Mouse (Mus musculus) liver, embryonic 11.5 days (tissue): ENCODE measurements around the gene Gm10073. TPM values are rescaled to one million over a fixed set of nuclear protein-coding genes. Genes with fewer than 3 reads are reported as not detected.
"Not testable (repeated sequence)": the region's sequence is repeated elsewhere in the genome, so short reads cannot be mapped to it uniquely, and the experiment has no call there.

Experiments used
- ATAC-seq: fragments of 200-750 bp; cut with Nextera tagmentation; replicated peaks from 2 replicates; pipeline ENCODE4 v1.8.0; 2017; ENCODE audit warnings: moderate number of reproducible peaks, mild to moderate bottlenecking, moderate TSS enrichment, moderate library complexity; ENCODE audit not compliant: low FRiP score
- DNase-seq: peaks from one replicate; pipeline ENCODE4 v3.0.0-alpha.2; 2017; ENCODE audit warnings: low spot score
- H3K27ac ChIP-seq: fragments of 300-500 bp; sonication (generic); 2 replicates; pipeline ENCODE4 v1.5.1; 2014; ENCODE audit warnings: mild to moderate bottlenecking, low read depth, low read length, control low read depth
- H3K27me3 ChIP-seq: fragments of 300-500 bp; sonication (generic); replicated peaks from 2 replicates; pipeline ENCODE4 v1.6.1; 2014; ENCODE audit warnings: low read length, mixed read lengths; ENCODE audit not compliant: control insufficient read depth, insufficient read depth
- H3K36me3 ChIP-seq: fragments of 300-500 bp; sonication (generic); 2 replicates; pipeline ENCODE4 v1.6.1; 2014; ENCODE audit warnings: mild to moderate bottlenecking, low read length, moderate library complexity, mixed read lengths; ENCODE audit not compliant: control insufficient read depth, insufficient read depth
- H3K4me1 ChIP-seq: fragments of 300-500 bp; sonication (generic); replicated peaks from 2 replicates; pipeline ENCODE4 v1.6.1; 2014; ENCODE audit warnings: low read length, mixed read lengths; ENCODE audit not compliant: control insufficient read depth, insufficient read depth
- H3K4me2 ChIP-seq: fragments of 300-500 bp; sonication (generic); 2 replicates; pipeline ENCODE4 v1.6.1; 2014; ENCODE audit warnings: mild to moderate bottlenecking, control low read depth, moderate library complexity
- H3K4me3 ChIP-seq: fragments of 300-500 bp; sonication (generic); 2 replicates; pipeline ENCODE4 v1.5.1; 2014; ENCODE audit warnings: low read depth, low read length, control low read depth
- H3K9ac ChIP-seq: fragments of 300-500 bp; sonication (generic); 2 replicates; pipeline ENCODE4 v1.6.1; 2014; ENCODE audit warnings: low read depth, low read length, control low read depth
- H3K9me3 ChIP-seq: fragments of 300-500 bp; sonication (generic); 2 replicates; pipeline ENCODE4 v1.6.1; 2016; ENCODE audit warnings: low read length, inconsistent platforms, mixed read lengths; ENCODE audit not compliant: control insufficient read depth
- WGBS: fragments of 180-500 bp; shearing (Covaris S2); extraction: QIAGEN DNeasy Blood & Tissue Kit; methylation state at CpG from one replicate; pipeline ENCODE4 v1.1.7; 2014; 5-methylcytosine and 5-hydroxymethylcytosine counted together
- polyA plus RNA-seq: library from polyadenylated mRNA; unstranded; fragments of >200 nt; fragmentation: Nextera tagmentation; extraction: Ambion mirVana; gene quantifications from 2 replicates; pipeline ENCODE4 v1.2.1, GENCODE M21; 2014

Gene Gm10073
- polyA plus RNA-seq, 1 experiment from 2014 or later, result 15.4 TPM

- H3K27ac ChIP-seq, result no peak overlapping the region
- no peaks in the 10 kb centered on the region for H3K9me3 ChIP-seq
- H3K36me3 ChIP-seq, result no peaks in the 10 kb centered on the region
- 34% methylated on average over 4 of the region's 4 CpGs for WGBS
- DNase-seq, result no peak
- no peak overlapping the region for H3K4me2 ChIP-seq
- H3K27me3 ChIP-seq, result peaks cover 59% of the 10 kb centered on the region
- 0 out of 2 replicates have a peak, but pooled peaks cover 10% of the 10 kb centered on the region for H3K4me1 ChIP-seq
- no peak overlapping the region for H3K9ac ChIP-seq
- no peak overlapping the region for H3K4me3 ChIP-seq
- ATAC-seq, result no peak
Measured at GRCm38 (mm10) chr8:106606121-106606520, 32.9 kb upstream of the Gm10073 start.

- peaks cover 60% of the 10 kb centered on the region for H3K27me3 ChIP-seq
- 45% methylated on average over 7 of the region's 7 CpGs for WGBS
- H3K27ac ChIP-seq, result no peak overlapping the region
- H3K4me2 ChIP-seq, result no peak overlapping the region
- H3K9ac ChIP-seq, result no peak overlapping the region
- no peak for DNase-seq
- no peaks in the 10 kb centered on the region for H3K9me3 ChIP-seq
- H3K4me1 ChIP-seq, result 0 out of 2 replicates have a peak, but pooled peaks cover 10% of the 10 kb centered on the region
- H3K36me3 ChIP-seq, result no peaks in the 10 kb centered on the region
- ATAC-seq, result no peak
- no peak overlapping the region for H3K4me3 ChIP-seq
Measured at GRCm38 (mm10) chr8:106605657-106606056, 32.4 kb upstream of the Gm10073 start.

- H3K9me3 ChIP-seq, result no peaks in the 10 kb centered on the region
- no peak overlapping the region; the same call in 1 of the 2 replicates for H3K9ac ChIP-seq
- peak overlapping the region; percentile 67 for H3K4me2 ChIP-seq
- 0% methylated on average over 19 of the region's 19 CpGs for WGBS
- no peak overlapping the region for H3K27ac ChIP-seq
- H3K4me1 ChIP-seq, result 0 out of 2 replicates have a peak, but pooled peaks cover 10% of the 10 kb centered on the region
- no peaks in the 10 kb centered on the region for H3K36me3 ChIP-seq
- H3K27me3 ChIP-seq, result peaks cover 60% of the 10 kb centered on the region
- peak overlapping the region; percentile 52 for H3K4me3 ChIP-seq
- DNase-seq (no peak), ATAC-seq (no peak)
Measured at GRCm38 (mm10) chr8:106603933-106604332, 30.7 kb upstream of the Gm10073 start.

- WGBS, result 2% methylated on average over 53 of the region's 53 CpGs
- H3K36me3 ChIP-seq, result no peaks in the 10 kb centered on the region
- peak within 1 kb of the TSS; percentile 52 for H3K4me3 ChIP-seq
- H3K4me1 ChIP-seq, result 0 out of 2 replicates have a peak, but pooled peaks cover 10% of the 10 kb centered on the region
- no peaks in the 10 kb centered on the region for H3K9me3 ChIP-seq
- H3K27me3 ChIP-seq, result peaks cover 60% of the 10 kb centered on the region
- H3K4me2 ChIP-seq, result peak within 1 kb of the TSS; percentile 67
- no peak within 1 kb of the TSS for H3K27ac ChIP-seq
- 0 out of 2 replicates have a peak, but pooled peaks have one; percentile 29 for ATAC-seq
- H3K9ac ChIP-seq, result no peak within 1 kb of the TSS; the same call in 1 of the 2 replicates
- peak; percentile 48 for DNase-seq
Measured at GRCm38 (mm10) chr8:106603131-106603819, 30.0 kb upstream of the Gm10073 start, which contains the start of gene Cdh1. Cdh1 (plus strand) TSS chr8:106603351.

- Histone ChIP-seq H3K4me1 (0 out of 2 replicates have a peak, but pooled peaks cover 10% of the 10 kb centered on the region), H3K4me2 (no peak overlapping the region), H3K27ac (peak overlapping the region; percentile 43), H3K36me3 (no peaks in the 10 kb centered on the region), H3K9ac (no peak overlapping the region), H3K27me3 (peaks cover 32% of the 10 kb centered on the region), H3K9me3 (no peaks in the 10 kb centered on the region), H3K4me3 (no peak overlapping the region)
- ATAC-seq (no peak), DNase-seq (no peak)
- 35% methylated on average over 7 of the region's 7 CpGs for WGBS
Measured at GRCm38 (mm10) chr8:106599265-106599979, 26.2 kb upstream of the Gm10073 start.

- Histone ChIP-seq H3K36me3 (no peaks in the 10 kb centered on the region), H3K4me1 (no peaks in the 10 kb centered on the region), H3K27ac (0 out of 2 replicates have a peak overlapping the region, but pooled peaks have one; percentile 47), H3K9ac (no peak overlapping the region), H3K4me2 (no peak overlapping the region), H3K9me3 (no peaks in the 10 kb centered on the region), H3K27me3 (peaks cover 9% of the 10 kb centered on the region), H3K4me3 (no peak overlapping the region)
- ATAC-seq, result no peak
- 86% methylated on average over 5 of the region's 5 CpGs for WGBS
- DNase-seq, result no peak
Measured at GRCm38 (mm10) chr8:106597067-106597466, 23.8 kb upstream of the Gm10073 start.

GRCm38 (mm10) chr8:106595623-106596022 lies 22.4 kb upstream of the Gm10073 start:
- not testable (repeated sequence) for H3K4me2 ChIP-seq, H3K27ac ChIP-seq, ATAC-seq, H3K9ac ChIP-seq, H3K27me3 ChIP-seq, H3K4me3 ChIP-seq, H3K9me3 ChIP-seq, DNase-seq, H3K36me3 ChIP-seq, H3K4me1 ChIP-seq
- 86% methylated on average over 3 of the region's 3 CpGs for WGBS

GRCm38 (mm10) chr8:106592458-106592857 lies 19.2 kb upstream of the Gm10073 start:
- Histone ChIP-seq H3K4me1 (no peaks in the 10 kb centered on the region), H3K27ac (no peak overlapping the region), H3K9ac (no peak overlapping the region), H3K27me3 (no peaks in the 10 kb centered on the region), H3K4me3 (no peak overlapping the region), H3K9me3 (no peaks in the 10 kb centered on the region), H3K36me3 (no peaks in the 10 kb centered on the region), H3K4me2 (no peak overlapping the region)
- DNase-seq (no peak), ATAC-seq (no peak)
- 41% methylated on average over 3 of the region's 3 CpGs for WGBS
